Mouse (Mus musculus): ENCODE measurements around the gene Lmo4. TPM values are rescaled to one million over a fixed set of nuclear protein-coding genes. Genes with fewer than 3 reads are reported as not detected.

Lmo4 gene
- total and polyA plus RNA-seq, 2 experiments from 2014 or later: 34.7 to 61.9 TPM

DNA sequence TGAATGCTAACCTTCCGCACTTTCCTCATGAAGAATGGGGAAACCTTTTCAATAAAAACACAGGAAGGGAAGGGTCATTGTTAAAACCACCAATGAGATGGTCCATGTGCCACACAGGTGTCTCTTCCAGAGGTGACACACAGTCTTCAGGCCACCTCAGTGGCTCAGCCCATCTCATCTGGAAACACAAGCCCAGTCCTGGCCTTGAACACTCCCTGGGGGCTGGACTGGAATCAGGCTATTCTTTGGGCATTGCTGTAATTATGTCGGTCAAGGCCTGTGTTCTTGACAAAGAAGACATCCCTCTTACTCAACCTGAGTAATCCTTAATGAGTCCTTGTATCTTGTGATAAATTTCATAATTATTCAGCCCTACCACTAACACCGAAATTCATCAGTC, 36.1 kb upstream of the Lmo4 start:
- Histone ChIP-seq H3K9me3 (replicated peaks; ENCODE audit: control insufficient read depth, low read length) (no peaks in the 10 kb centered on the region), H3K4me3 (ENCODE audit: low read depth, low read length) (no peak overlapping the region), H3K4me2 (ENCODE audit: low read depth, low read length) (no peak overlapping the region), H3K27me3 (ENCODE audit: control insufficient read depth, insufficient read depth, low read length) (no peaks in the 10 kb centered on the region), H3K36me3 (replicated peaks; ENCODE audit: control insufficient read depth, insufficient read depth, low read length) (no peaks in the 10 kb centered on the region), H3K9ac (replicated peaks; ENCODE audit: low read depth, low read length) (no peak overlapping the region), H3K27ac (ENCODE audit: low read depth) (no peak overlapping the region), H3K4me1 (ENCODE audit: control insufficient read depth, insufficient read depth) (no peaks in the 10 kb centered on the region)
- DNase-seq (ENCODE audit: low spot score) (no peak), ATAC-seq (ENCODE audit: insufficient read depth, low read depth) (no peak)
- WGBS: 87% methylated on average over 3 of the region's 3 CpGs
- no peak for TF ChIP-seq CTCF (IDR thresholded peaks at IDR 0.05; ENCODE audit: low read depth)
- no peak for TF ChIP-seq EP300 (IDR thresholded peaks at IDR 0.05; ENCODE audit: low read depth)

DNA sequence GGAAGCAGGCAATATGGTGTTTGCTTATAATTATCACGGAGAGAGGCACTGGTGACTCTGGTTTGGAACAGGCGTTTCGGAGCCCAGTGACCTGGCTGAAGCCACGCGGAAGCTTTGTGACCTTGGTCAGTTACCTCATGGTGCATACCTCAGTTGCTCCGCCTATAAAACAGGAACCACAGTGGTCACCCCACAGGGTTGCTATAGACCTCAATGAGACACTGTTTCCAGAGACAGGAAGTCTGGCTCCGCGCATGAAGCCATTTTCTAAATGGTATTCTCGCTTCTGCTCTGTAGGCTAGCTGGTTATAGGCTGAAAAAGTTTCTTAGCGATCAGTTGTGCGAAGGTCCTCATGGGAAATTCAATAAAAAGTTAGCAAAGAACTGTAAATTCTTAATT, 33.5 kb upstream of the Lmo4 start:
- 93% methylated on average over 11 of the region's 11 CpGs for WGBS
- H3K4me2 ChIP-seq (ENCODE audit: low read depth, low read length): no peak overlapping the region
- no peak for ATAC-seq (ENCODE audit: insufficient read depth, low read depth)
- H3K9me3 ChIP-seq (replicated peaks; ENCODE audit: control insufficient read depth, low read length): no peaks in the 10 kb centered on the region
- H3K36me3 ChIP-seq (replicated peaks; ENCODE audit: control insufficient read depth, insufficient read depth, low read length): no peaks in the 10 kb centered on the region
- H3K27ac ChIP-seq (ENCODE audit: low read depth): no peak overlapping the region
- no peak for TF ChIP-seq EP300 (IDR thresholded peaks at IDR 0.05; ENCODE audit: low read depth)
- TF ChIP-seq CTCF (IDR thresholded peaks at IDR 0.05; ENCODE audit: low read depth): no peak
- H3K9ac ChIP-seq (replicated peaks; ENCODE audit: low read depth, low read length): no peak overlapping the region
- DNase-seq (ENCODE audit: low spot score): no peak
- no peaks in the 10 kb centered on the region for H3K4me1 ChIP-seq (ENCODE audit: control insufficient read depth, insufficient read depth)
- no peaks in the 10 kb centered on the region for H3K27me3 ChIP-seq (ENCODE audit: control insufficient read depth, insufficient read depth, low read length)
- H3K4me3 ChIP-seq (ENCODE audit: low read depth, low read length): no peak overlapping the region

DNA sequence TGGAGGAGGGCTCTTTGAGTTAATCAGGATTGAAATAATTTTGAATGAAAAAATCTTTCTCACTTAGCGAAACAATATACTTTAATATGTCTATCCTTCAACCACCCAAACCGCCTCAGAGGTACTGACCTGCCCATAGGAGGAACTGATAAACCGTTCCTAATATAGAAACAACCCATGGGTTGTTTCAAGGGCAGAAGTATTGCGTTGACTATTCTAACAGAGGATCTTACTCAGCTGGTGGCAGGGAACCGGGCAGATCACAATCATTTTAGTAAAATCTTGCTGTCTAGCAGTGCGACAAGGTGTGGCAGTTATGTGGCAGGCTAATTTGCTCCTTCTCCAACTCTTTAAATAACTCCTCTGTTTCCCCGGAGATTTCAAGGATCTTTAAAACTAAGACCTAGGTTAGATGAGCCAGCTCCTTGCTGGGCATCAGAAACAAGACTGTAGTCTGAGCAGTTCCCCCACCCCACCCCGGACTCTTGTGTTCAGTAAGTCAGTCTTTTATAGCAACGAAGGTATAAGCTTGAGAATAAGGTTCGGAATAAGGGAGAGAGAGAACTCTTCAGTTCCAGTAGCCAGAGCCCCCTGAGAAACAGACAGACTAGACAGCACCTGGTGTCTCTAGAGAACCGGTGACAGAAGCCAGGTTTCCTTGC, 27.5 kb upstream of the Lmo4 start:
- Histone ChIP-seq H3K9me3 (replicated peaks; ENCODE audit: control insufficient read depth, low read length) (no peaks in the 10 kb centered on the region), H3K4me2 (ENCODE audit: low read depth, low read length) (peak overlapping the region; percentile 35), H3K4me1 (ENCODE audit: control insufficient read depth, insufficient read depth) (peaks cover 5% of the 10 kb centered on the region; the same call in 1 of the 2 replicates), H3K27ac (ENCODE audit: low read depth) (no peak overlapping the region), H3K36me3 (replicated peaks; ENCODE audit: control insufficient read depth, insufficient read depth, low read length) (no peaks in the 10 kb centered on the region), H3K4me3 (ENCODE audit: low read depth, low read length) (no peak overlapping the region), H3K27me3 (ENCODE audit: control insufficient read depth, insufficient read depth, low read length) (no peaks in the 10 kb centered on the region), H3K9ac (replicated peaks; ENCODE audit: low read depth, low read length) (no peak overlapping the region)
- 45% methylated on average over 11 of the region's 11 CpGs for WGBS
- DNase-seq (ENCODE audit: low spot score) (no peak), ATAC-seq (ENCODE audit: insufficient read depth, low read depth) (no peak)
- TF ChIP-seq EP300 (IDR thresholded peaks at IDR 0.05; ENCODE audit: low read depth) (no peak), CTCF (IDR thresholded peaks at IDR 0.05; ENCODE audit: low read depth) (no peak)

DNA sequence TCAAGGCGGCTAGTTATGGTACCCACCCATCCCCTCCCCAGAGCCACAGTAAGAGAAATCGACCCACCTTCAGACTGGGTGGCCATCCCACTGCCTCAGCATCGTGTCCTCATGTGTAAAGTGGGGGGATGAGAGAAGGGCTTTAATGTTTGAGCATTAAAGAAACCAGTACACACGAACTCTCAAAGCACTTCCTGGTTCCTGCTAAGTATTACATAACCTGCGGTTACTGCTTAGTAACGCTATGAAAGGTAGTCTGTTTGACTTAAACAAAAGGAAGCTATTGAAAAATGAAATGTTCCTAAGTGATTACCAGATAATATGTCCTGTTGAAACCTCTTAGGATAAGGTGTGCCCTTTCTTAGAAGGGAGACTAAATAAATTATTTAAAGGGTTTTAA, 26.9 kb upstream of the Lmo4 start:
- Histone ChIP-seq H3K4me3 (ENCODE audit: low read depth, low read length) (no peak overlapping the region), H3K9ac (replicated peaks; ENCODE audit: low read depth, low read length) (no peak overlapping the region), H3K4me2 (ENCODE audit: low read depth, low read length) (no peak overlapping the region), H3K4me1 (ENCODE audit: control insufficient read depth, insufficient read depth) (peaks cover 5% of the 10 kb centered on the region; the same call in 1 of the 2 replicates), H3K36me3 (replicated peaks; ENCODE audit: control insufficient read depth, insufficient read depth, low read length) (no peaks in the 10 kb centered on the region), H3K27ac (ENCODE audit: low read depth) (no peak overlapping the region), H3K9me3 (replicated peaks; ENCODE audit: control insufficient read depth, low read length) (no peaks in the 10 kb centered on the region), H3K27me3 (ENCODE audit: control insufficient read depth, insufficient read depth, low read length) (no peaks in the 10 kb centered on the region)
- 71% methylated on average over 6 of the region's 6 CpGs for WGBS
- DNase-seq (ENCODE audit: low spot score) (no peak), ATAC-seq (ENCODE audit: insufficient read depth, low read depth) (no peak)
- TF ChIP-seq EP300 (IDR thresholded peaks at IDR 0.05; ENCODE audit: low read depth) (no peak), CTCF (IDR thresholded peaks at IDR 0.05; ENCODE audit: low read depth) (no peak)

DNA sequence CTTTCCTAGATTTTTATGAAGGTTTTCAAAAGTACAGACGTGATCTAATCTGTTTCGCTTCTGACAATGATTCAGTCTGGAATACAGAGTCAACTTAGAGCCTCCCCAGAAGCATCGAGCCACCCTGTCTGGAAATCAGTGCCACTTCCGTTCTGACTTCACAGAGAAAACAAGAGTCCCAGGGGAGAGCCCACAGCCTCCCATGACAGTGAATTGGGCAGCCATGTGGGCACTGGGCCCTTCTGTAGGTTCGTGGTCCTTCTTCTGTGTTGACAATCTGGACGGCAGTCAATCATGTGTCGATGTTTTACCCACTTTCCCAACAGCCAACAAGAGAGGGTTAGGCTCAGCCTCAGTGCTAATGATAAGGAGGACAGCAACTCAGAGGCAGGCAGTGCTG, 26.4 kb upstream of the Lmo4 start:
- 52% methylated on average over 7 of the region's 7 CpGs for WGBS
- DNase-seq (ENCODE audit: low spot score): no peak

DNA sequence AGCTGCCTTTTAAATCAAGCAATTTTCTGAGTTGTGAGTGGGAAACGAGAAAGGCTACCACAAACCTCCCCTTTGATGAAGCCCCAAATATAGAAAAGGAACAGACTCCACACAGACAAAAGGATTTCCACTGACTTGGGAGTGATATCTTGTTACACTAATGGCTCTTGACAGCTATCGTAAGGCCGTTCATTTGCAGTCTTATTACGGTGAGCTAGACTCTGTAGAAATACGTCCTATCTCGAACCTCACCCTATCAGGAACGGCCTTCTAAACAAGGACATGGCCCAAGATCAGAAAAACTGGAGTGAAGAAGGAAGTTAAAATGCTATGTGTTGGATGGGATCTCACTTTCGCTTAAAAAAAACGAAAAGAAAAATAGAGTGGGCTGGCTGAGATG, 25.0 kb upstream of the Lmo4 start:
- TF ChIP-seq EP300 (IDR thresholded peaks at IDR 0.05; ENCODE audit: low read depth) (no peak), CTCF (IDR thresholded peaks at IDR 0.05; ENCODE audit: low read depth) (no peak)

More for the DNA sequence above, 26.4 kb upstream of the Lmo4 start:
- Histone ChIP-seq H3K27me3 (ENCODE audit: control insufficient read depth, insufficient read depth, low read length) (no peaks in the 10 kb centered on the region), H3K4me1 (ENCODE audit: control insufficient read depth, insufficient read depth) (peaks cover 5% of the 10 kb centered on the region; the same call in 1 of the 2 replicates), H3K9ac (replicated peaks; ENCODE audit: low read depth, low read length) (no peak overlapping the region), H3K27ac (ENCODE audit: low read depth) (no peak overlapping the region), H3K4me3 (ENCODE audit: low read depth, low read length) (no peak overlapping the region), H3K9me3 (replicated peaks; ENCODE audit: control insufficient read depth, low read length) (no peaks in the 10 kb centered on the region), H3K4me2 (ENCODE audit: low read depth, low read length) (no peak overlapping the region), H3K36me3 (replicated peaks; ENCODE audit: control insufficient read depth, insufficient read depth, low read length) (no peaks in the 10 kb centered on the region)
- no peak for ATAC-seq (ENCODE audit: insufficient read depth, low read depth)
- no peak for TF ChIP-seq EP300 (IDR thresholded peaks at IDR 0.05; ENCODE audit: low read depth)
- TF ChIP-seq CTCF (IDR thresholded peaks at IDR 0.05; ENCODE audit: low read depth): no peak

More for the DNA sequence above, 25.0 kb upstream of the Lmo4 start:
- H3K4me2 ChIP-seq (ENCODE audit: low read depth, low read length): no peak overlapping the region
- no peak overlapping the region for H3K4me3 ChIP-seq (ENCODE audit: low read depth, low read length)
- H3K27ac ChIP-seq (ENCODE audit: low read depth): no peak overlapping the region
- ATAC-seq (ENCODE audit: insufficient read depth, low read depth) (no peak), DNase-seq (ENCODE audit: low spot score) (no peak)
- 45% methylated on average over 9 of the region's 9 CpGs for WGBS
- peaks cover 5% of the 10 kb centered on the region; the same call in 1 of the 2 replicates for H3K4me1 ChIP-seq (ENCODE audit: control insufficient read depth, insufficient read depth)
- no peaks in the 10 kb centered on the region for H3K9me3 ChIP-seq (replicated peaks; ENCODE audit: control insufficient read depth, low read length)
- no peaks in the 10 kb centered on the region for H3K27me3 ChIP-seq (ENCODE audit: control insufficient read depth, insufficient read depth, low read length)
- H3K36me3 ChIP-seq (replicated peaks; ENCODE audit: control insufficient read depth, insufficient read depth, low read length): no peaks in the 10 kb centered on the region
- H3K9ac ChIP-seq (replicated peaks; ENCODE audit: low read depth, low read length): no peak overlapping the region

Data from heart, postnatal 0 days (tissue).